Mouse (Mus musculus): ENCODE measurements around the gene Rasal2.

The Rasal2 gene

DNA sequence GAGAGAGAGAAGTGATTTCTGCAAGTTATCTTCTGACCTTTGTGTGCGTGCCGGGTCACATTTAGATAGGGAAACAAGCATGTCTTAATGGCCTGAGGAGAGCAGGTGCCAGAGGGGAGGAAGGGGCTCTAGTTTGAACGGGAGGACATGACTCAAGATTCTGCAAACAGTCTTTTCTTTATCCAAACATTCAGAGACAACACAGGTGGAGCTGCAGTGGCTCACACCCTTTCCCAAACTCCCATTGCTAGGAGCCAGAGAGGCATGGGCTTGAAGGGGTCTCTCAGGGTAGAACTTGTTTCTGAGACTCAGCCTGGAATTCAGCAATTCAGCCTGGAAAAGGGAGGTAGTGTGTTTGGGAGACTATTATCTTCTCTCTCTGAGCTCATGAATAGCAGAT, 288.6 kb downstream of the Rasal2 start:
- no peak for DNase-seq

DNA sequence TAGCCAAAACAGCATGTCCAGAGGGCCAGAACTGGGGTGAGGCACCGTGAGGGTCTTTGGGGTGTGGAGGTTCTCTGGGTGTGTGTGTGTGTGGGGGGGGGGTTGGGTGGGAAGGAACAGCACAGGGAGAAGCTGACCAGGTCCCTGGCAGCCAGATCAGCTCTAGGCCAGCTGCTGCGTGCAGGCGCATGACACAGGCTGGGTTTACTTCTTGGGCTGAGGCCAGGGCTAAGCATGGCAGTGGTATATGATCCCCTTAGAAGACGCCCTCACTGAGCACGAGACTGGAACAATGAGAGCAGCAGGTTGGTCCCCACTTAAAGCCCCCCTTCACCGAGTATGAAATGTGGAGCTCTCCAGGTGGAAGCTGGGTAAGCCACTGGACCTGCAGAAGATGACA, 293.2 kb downstream of the Rasal2 start:
- DNase-seq, result no peak

GRCm38 (mm10) chr1:157117440-157117839, 295.0 kb downstream of the Rasal2 start:
- DNase-seq, result no peak

DNA sequence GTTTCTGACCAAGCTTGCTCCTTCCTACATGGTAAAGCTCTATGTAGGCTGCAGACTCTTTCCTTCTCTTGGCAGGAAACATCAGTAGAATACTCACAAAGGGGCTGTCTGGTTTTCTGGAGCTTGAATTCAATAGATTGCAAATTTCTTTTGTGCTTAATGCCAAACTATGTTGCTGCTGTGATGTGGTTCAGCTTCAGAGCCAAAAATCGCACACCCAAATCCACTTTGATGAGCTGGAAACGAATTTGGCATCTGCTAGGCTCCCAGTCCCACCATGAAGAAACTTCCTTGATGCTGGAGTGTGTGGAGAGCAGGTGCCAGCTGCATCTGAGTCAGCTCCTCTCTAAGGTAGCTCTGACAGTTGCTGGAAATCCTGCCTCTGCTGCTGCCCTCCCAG, 297.9 kb downstream of the Rasal2 start:
- DNase-seq, result no peak

DNA sequence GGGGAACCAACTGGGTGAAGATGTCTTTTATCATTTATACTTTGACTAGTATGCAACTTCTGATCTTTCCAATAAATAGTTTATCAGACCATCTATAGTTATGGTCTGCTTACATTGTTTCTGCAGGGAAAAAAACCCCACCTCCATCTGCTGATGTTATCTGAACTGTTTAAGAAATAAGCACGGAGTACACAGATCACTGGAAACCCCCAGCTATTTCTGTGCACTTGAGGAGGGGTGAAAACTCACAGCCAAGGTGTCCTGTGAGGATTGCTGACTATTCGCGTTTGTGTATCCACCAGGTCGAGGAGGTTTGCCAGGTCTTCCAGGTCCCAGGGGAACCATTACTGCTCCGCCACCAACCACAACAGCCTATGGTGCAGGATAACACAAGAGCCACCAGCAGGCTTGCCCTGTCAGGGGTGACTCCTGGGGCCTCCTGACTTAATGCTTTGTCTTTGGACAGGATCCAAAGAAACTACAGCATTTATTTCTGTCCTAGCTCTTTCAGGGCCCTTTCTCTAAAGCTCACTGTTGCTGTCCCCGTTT, 302.0 kb downstream of the Rasal2 start:
- DNase-seq, result no peak

DNA sequence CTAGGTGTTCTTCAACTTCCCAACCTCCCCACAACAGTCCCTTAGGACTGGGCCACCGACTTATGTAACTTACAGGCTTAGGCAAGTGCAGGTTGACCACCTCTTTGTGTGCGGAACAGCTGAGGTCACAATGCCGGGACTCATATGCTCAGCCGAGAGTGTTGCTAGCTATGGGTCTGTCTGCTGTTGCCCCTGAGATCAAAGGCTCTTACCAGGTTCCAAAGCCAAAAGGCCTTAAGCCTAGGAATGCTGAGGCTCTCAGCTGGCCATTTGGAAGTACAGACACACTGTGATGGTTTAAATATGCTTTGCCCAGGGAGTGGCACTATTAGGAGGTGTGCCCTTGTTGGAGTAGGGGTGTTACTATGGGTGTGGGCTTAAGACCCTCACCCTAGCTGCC, 303.8 kb downstream of the Rasal2 start, which contains the start of gene Tex35:
TSS of gene Tex35 (minus strand) at position 101 of the 400 bp plus-strand sequence.
- no peak for DNase-seq

- peak; percentile 60 for DNase-seq
Observed at GRCm38 (mm10) chr1:157101122-157101865, 311.1 kb downstream of the Rasal2 start.

- DNase-seq, result no peak
Observed at GRCm38 (mm10) chr1:157095534-157095933, 316.9 kb downstream of the Rasal2 start.

GRCm38 (mm10) chr1:157092622-157093021, 319.8 kb downstream of the Rasal2 start:
- no peak for DNase-seq

- no peak for DNase-seq
Observed at GRCm38 (mm10) chr1:157092140-157092539, 320.3 kb downstream of the Rasal2 start.

- DNase-seq, result no peak
Observed at GRCm38 (mm10) chr1:157090835-157091234, 321.6 kb downstream of the Rasal2 start.

DNA sequence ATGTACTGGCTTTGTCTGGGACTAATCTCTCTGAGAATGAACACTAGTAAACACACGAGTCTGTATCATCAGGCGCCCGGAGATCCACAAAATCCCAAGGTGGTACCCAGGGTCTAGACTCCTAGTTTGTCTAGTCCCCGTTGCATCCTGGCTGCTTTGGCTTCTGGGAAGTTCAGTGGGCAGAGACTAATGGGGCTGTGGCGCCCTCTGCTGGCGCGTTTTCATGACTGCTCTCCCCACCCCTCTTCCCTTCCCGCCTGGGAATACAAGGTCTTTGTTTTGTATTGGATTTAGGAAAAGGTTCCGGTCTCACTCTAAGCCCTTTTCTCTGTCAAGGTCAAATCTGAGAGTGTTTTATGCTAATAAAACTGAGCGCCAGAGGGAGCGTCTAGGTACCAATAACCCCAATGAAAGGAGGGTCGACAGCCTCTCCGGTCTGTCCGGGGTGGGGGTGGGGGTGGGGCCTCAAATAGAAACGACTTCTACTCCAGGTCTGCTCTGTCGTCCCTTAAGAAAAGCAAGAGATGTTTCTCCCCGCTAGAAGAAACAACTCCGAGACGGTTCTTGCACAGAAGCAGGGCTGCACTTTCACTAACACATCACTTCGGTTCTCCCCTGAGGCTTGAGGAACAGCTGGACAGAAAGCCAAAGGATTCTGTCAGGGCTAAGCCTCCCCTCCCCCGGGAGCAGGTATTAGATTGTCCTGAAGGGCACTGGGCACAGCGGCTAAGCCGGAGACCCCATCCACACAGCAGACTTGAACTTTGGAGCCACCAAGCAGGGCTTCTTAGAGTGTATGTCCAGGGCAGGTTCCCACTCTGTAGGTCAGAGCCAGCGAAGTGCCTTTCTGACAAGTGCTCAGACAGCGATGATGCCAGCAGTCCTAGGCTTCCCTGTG, 326.0 kb downstream of the Rasal2 start:
- peak; percentile 61 for DNase-seq
